Mouse (Mus musculus) intestine, embryonic 14.5 days (tissue): ENCODE measurements around the gene Neurl1b. TPM values are rescaled to one million over a fixed set of nuclear protein-coding genes. Genes with fewer than 3 reads are reported as not detected.

Experiments
- ATAC-seq: fragments of 200-750 bp; cut with Nextera tagmentation; replicated peaks from 2 replicates; pipeline ENCODE4 v1.8.0; 2017; ENCODE audit warnings: low read depth, moderate number of reproducible peaks, moderate TSS enrichment, moderate library complexity; ENCODE audit not compliant: low FRiP score, low TSS enrichment
- DNase-seq: peaks from one replicate; pipeline ENCODE4 v3.0.0-alpha.2; 2018; ENCODE audit warnings: low spot score
- H3K27ac ChIP-seq: fragments of 300-500 bp; sonication (generic); 2 replicates; pipeline ENCODE4 v1.5.1; 2014; ENCODE audit warnings: low read depth, mild to moderate bottlenecking, control low read depth
- H3K27me3 ChIP-seq: fragments of 300-500 bp; sonication (generic); replicated peaks from 2 replicates; pipeline ENCODE4 v1.6.1; 2014; ENCODE audit warnings: low read length, control low read depth; ENCODE audit not compliant: control insufficient read depth, insufficient read depth
- H3K36me3 ChIP-seq: fragments of 300-500 bp; sonication (generic); 2 replicates; pipeline ENCODE4 v1.6.1; 2014; ENCODE audit warnings: low read length, control low read depth; ENCODE audit not compliant: control insufficient read depth, insufficient read depth
- H3K4me1 ChIP-seq: fragments of 300-500 bp; sonication (generic); replicated peaks from 2 replicates; pipeline ENCODE4 v1.6.1; 2014; ENCODE audit warnings: low read length, control low read depth, mixed read lengths; ENCODE audit not compliant: control insufficient read depth, insufficient read depth
- H3K4me2 ChIP-seq: fragments of 300-500 bp; sonication (generic); 2 replicates; pipeline ENCODE4 v1.6.1; 2014; ENCODE audit warnings: low read length
- H3K4me3 ChIP-seq: fragments of 300-500 bp; sonication (generic); 2 replicates; pipeline ENCODE4 v1.5.1; 2014; ENCODE audit warnings: low read depth, low read length, control low read depth, mixed read lengths
- H3K9ac ChIP-seq: fragments of 300-500 bp; sonication (generic); 2 replicates; pipeline ENCODE4 v1.6.1; 2014; ENCODE audit warnings: mild to moderate bottlenecking, low read length
- H3K9me3 ChIP-seq: fragments of 300-500 bp; sonication (generic); 2 replicates; pipeline ENCODE4 v1.6.1; 2016; ENCODE audit warnings: low read length, control low read depth; ENCODE audit not compliant: control insufficient read depth
- WGBS: fragments of 180-500 bp; shearing (Covaris S2); extraction: QIAGEN DNeasy Blood & Tissue Kit; methylation state at CpG from one replicate; pipeline ENCODE4 v1.1.7; 2014; 5-methylcytosine and 5-hydroxymethylcytosine counted together
- polyA plus RNA-seq: library from polyadenylated mRNA; unstranded; fragments of >200 nt; fragmentation: Nextera tagmentation; extraction: Ambion mirVana; gene quantifications from 2 replicates; pipeline ENCODE4 v1.2.1, GENCODE M21; 2014

Gene Neurl1b
- polyA plus RNA-seq, 1 experiment from 2014 or later = 3.1 TPM

DNA sequence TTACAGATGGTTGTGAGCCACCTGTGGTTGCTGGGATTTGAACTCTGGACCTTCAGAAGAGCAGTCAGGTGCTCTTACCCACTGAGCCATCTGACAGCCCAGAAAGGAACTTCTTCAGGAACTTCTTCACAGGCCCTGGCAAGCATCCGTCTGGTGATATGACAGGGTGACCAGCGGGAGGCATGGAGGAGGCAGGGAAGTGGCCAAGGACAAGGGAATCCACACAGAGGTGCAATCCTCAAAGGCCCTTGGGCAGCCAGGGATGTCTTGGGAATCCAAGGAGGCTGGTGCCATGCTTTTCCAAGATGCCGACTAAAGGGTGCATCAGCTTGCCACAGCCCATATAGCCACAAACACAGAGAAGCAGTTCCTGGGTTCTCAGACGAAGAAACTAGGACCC lies 53.0 kb downstream of the Neurl1b start:
- ATAC-seq (no peak), DNase-seq (no peak)
- WGBS = 79% methylated on average over 4 of the region's 4 CpGs
- H3K9me3 ChIP-seq = no peaks in the 10 kb centered on the region
- H3K9ac ChIP-seq = no peak overlapping the region
- H3K36me3 ChIP-seq = no peaks in the 10 kb centered on the region
- no peak overlapping the region for H3K4me2 ChIP-seq
- H3K27me3 ChIP-seq = no peaks in the 10 kb centered on the region
- no peak overlapping the region for H3K4me3 ChIP-seq
- H3K4me1 ChIP-seq = 0 out of 2 replicates have a peak, but pooled peaks cover 2% of the 10 kb centered on the region
- H3K27ac ChIP-seq = no peak overlapping the region

DNA sequence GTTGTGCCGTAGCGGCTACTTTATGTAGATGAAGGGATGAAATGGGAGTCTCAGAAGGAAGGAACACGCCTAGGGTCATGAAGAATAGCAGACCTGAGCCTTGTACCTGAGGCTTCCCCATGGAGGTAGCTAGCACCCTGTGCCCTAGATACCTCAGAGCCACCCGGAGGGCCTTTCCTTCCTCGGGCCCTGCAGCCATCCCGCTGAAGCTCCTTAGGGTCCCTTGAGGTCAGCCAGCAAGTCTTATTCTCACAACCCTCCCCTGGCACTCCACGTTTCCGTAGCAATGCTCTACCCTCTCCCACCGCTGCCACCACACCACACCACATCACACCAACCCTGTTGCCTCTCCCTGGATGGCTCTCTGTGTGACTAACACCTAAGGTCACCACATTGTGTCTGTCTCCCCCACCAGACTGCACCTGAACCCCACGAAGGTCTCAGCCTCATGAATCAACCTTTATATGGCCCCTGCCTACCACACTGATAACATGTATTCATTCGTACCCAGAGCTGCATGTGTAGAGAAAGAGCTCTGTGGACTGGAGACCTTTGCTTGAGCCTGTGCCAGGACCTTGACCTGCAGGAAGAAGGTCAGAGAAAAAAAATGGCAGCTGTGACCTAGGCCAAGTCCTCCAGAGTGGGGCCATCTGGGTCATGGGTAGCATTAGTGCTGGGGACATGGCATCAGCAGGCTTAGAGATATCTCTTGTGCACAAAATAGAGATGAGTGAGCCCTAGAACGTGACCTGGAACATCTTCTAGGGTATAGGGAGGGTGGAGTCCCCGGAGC lies 53.7 kb downstream of the Neurl1b start:
- DNase-seq = no peak
- H3K9ac ChIP-seq = no peak overlapping the region
- WGBS = 86% methylated on average over 13 of the region's 13 CpGs
- no peak overlapping the region for H3K4me3 ChIP-seq
- no peaks in the 10 kb centered on the region for H3K9me3 ChIP-seq
- no peak overlapping the region for H3K4me2 ChIP-seq
- no peaks in the 10 kb centered on the region for H3K36me3 ChIP-seq
- 0 out of 2 replicates have a peak, but pooled peaks cover 2% of the 10 kb centered on the region for H3K4me1 ChIP-seq
- H3K27me3 ChIP-seq = no peaks in the 10 kb centered on the region
- no peak for ATAC-seq
- H3K27ac ChIP-seq = no peak overlapping the region

DNA sequence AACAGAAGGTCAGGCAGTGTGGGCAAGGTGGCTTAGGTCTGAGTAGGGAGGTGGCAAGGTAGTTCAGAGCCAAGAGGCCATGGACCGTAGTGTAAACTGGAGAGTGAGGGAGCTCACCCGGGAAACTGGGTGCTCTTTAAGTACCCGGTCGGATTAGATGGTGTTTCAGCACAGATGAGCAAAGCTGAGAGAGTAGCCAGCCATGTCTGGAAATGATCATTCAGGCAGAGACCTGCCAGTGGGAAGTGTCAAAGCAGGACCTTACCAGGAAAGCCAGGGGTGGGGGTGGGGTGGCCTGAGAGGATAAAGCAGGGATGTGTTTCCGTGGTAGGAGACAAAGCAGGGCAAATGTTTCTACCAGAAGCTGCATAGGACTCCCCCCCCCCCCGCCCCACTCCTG lies 62.2 kb downstream of the Neurl1b start:
- H3K4me2 ChIP-seq = no peak overlapping the region
- 31% methylated on average over 6 of the region's 6 CpGs for WGBS
- no peak overlapping the region for H3K9ac ChIP-seq
- H3K36me3 ChIP-seq = no peaks in the 10 kb centered on the region
- no peaks in the 10 kb centered on the region for H3K27me3 ChIP-seq
- DNase-seq = no peak
- H3K27ac ChIP-seq = no peak overlapping the region
- ATAC-seq = no peak
- no peaks in the 10 kb centered on the region for H3K4me1 ChIP-seq
- no peak overlapping the region for H3K4me3 ChIP-seq
- H3K9me3 ChIP-seq = no peaks in the 10 kb centered on the region

DNA sequence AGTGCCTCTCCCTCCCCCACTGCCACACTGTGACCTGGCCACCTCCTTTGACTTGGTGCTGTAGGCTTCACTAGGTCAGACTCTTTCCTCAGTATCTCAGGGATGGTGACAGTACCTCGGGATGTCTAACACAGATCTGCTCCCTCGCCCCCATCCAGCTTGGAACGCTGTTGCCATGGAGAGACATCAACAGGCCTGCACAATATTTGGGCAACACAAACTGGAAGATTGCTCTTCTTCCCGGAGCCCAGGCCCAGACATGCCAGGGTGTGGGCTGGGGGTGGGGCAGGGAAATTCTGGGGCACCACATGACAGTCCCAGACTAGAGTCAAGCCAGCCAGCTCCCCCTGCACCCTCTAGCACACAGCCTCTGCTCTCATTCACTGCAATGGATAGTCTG lies 64.0 kb downstream of the Neurl1b start:
- Histone ChIP-seq H3K36me3 (no peaks in the 10 kb centered on the region), H3K27ac (no peak overlapping the region), H3K4me1 (no peaks in the 10 kb centered on the region), H3K4me2 (no peak overlapping the region), H3K27me3 (no peaks in the 10 kb centered on the region), H3K9me3 (no peaks in the 10 kb centered on the region), H3K9ac (no peak overlapping the region), H3K4me3 (no peak overlapping the region)
- DNase-seq = no peak
- 64% methylated on average over 4 of the region's 4 CpGs for WGBS
- no peak for ATAC-seq

DNA sequence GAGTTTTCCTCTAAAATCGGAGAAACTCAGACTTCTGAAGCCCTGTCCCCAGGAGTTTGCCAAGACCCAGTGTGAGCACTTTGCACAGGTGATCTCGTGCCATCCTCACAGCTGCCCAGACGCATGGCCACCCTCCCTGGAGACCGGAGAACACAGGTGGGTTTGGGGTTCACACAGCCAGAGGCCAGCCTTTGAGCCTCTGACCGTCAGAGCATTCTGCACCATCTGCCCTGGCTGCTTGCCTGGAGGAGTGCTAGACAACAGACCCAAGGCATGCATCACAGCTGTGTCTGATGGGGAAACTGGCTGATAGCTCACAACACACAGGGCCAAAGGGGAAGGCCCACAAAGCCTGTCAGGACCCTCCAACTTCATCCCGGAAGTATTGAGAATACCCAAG lies 65.0 kb downstream of the Neurl1b start:
- no peaks in the 10 kb centered on the region for H3K4me1 ChIP-seq
- no peak overlapping the region for H3K4me2 ChIP-seq
- no peaks in the 10 kb centered on the region for H3K36me3 ChIP-seq
- 79% methylated on average over 6 of the region's 6 CpGs for WGBS
- H3K9me3 ChIP-seq = no peaks in the 10 kb centered on the region
- no peaks in the 10 kb centered on the region for H3K27me3 ChIP-seq
- ATAC-seq = no peak
- H3K27ac ChIP-seq = no peak overlapping the region
- H3K9ac ChIP-seq = no peak overlapping the region
- H3K4me3 ChIP-seq = no peak overlapping the region
- DNase-seq = no peak

DNA sequence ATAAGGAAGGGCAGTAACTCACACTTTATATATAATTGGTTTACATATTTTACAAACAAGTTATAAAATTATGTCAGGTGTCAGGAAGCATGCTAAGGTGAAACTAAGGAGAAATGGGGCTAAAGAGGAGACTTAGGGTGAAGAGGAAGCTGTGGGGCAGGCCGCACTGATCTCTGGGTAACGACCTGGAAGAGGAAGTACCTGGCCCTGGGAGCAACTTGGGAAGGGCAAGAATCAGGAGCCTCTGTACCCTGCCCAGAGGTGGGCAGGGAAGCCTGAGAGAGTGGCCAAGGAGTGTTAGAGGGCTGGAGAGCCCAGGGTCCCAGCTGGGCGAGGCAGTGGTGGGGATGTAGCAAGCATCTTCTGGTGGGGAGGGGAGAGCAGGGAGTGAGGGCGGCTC lies 66.3 kb downstream of the Neurl1b start:
- H3K4me3 ChIP-seq = no peak overlapping the region
- 74% methylated on average over 4 of the region's 4 CpGs for WGBS
- no peak overlapping the region for H3K9ac ChIP-seq
- no peaks in the 10 kb centered on the region for H3K4me1 ChIP-seq
- H3K36me3 ChIP-seq = no peaks in the 10 kb centered on the region
- no peak overlapping the region for H3K27ac ChIP-seq
- no peak for ATAC-seq
- H3K4me2 ChIP-seq = no peak overlapping the region
- H3K27me3 ChIP-seq = no peaks in the 10 kb centered on the region
- DNase-seq = no peak
- H3K9me3 ChIP-seq = no peaks in the 10 kb centered on the region

DNA sequence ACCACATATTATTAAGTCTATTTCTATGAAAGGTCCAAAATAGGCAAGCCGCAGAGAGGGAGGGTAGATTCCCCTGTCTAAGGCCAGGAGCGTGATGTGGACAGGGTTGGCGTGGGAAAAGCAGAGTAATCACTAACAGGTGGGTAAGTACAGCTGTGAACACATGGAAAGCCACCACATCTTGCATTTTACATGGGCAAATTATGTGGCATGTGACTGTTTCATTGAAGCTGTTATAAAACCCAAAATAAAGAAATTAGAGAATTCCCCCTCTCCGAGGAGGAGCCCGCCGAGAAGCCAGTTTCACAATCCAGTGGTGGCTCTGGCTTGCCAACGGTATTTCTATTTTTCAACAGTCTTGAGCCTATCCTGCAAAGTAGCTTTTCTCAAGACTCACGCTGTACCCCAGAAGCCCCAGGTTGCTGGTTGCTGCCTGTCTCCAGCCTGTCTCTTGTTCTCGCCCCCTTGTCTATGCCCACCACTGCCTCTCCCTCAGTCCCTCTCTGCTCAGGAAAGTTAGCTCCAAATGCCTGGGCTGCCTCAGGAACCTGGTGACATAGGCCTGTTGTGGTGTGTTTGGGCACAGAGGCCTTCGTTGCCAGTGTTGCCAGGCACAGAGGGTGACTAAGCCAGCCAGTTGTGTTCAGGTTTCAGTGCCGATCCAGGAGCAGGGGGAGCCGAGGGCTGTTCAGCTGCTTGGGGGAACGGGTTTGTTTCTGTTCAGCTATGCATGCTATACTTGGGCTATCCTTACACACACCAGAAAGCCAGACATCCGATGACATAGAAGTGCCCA lies 70.2 kb downstream of the Neurl1b start:
- Histone ChIP-seq H3K9ac (no peak overlapping the region), H3K9me3 (no peaks in the 10 kb centered on the region), H3K4me3 (no peak overlapping the region), H3K27ac (no peak overlapping the region), H3K4me2 (no peak overlapping the region), H3K36me3 (no peaks in the 10 kb centered on the region), H3K27me3 (no peaks in the 10 kb centered on the region), H3K4me1 (0 out of 2 replicates have a peak, but pooled peaks cover 3% of the 10 kb centered on the region)
- WGBS = 85% methylated on average over 14 of the region's 14 CpGs
- ATAC-seq (no peak), DNase-seq (no peak)

DNA sequence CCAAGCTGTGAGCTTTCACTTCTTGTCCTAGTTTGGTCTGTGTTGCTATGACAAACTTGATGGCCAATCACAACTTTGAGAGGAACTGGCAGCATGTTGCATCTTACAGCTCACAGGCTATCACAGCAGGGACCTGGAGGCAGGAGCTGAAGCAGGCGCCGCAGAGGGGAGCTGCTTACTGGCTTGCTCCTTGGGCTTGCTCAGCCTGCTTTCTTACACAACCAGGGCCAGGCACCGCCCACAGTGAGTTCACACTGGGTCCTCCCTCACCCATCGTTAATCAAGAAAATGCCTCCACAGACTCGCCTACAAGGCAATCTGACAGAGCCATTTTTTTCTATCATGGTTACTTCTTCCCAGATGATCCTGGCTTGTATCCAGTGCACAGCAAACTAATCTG lies 72.6 kb downstream of the Neurl1b start:
- WGBS = 52% methylated on average over 5 of the region's 5 CpGs
- Histone ChIP-seq H3K36me3 (no peaks in the 10 kb centered on the region), H3K4me2 (no peak overlapping the region), H3K4me3 (no peak overlapping the region), H3K27me3 (no peaks in the 10 kb centered on the region), H3K4me1 (0 out of 2 replicates have a peak, but pooled peaks cover 3% of the 10 kb centered on the region), H3K27ac (no peak overlapping the region), H3K9ac (no peak overlapping the region), H3K9me3 (no peaks in the 10 kb centered on the region)
- no peak for ATAC-seq
- DNase-seq = no peak
